Mouse (Mus musculus) midbrain, embryonic 10.5 days (tissue): ENCODE data around the gene Lce1e. TPM values are rescaled to one million over a fixed set of nuclear protein-coding genes. Genes with fewer than 3 reads are reported as not detected.

Source experiments
- polyA plus RNA-seq: library from polyadenylated mRNA; unstranded; fragments of >200 nt; fragmentation: Nextera tagmentation; extraction: Ambion mirVana; gene quantifications from 2 replicates; pipeline ENCODE4 v1.2.1, GENCODE M21; 2016

Gene Lce1e
- polyA plus RNA-seq, 1 experiment from 2014 or later, result not detected

Other genes starting within 250 kb of the Lce1e start
- gene Sprr1a, start 223.2 kb downstream of the Lce1e start, polyA plus RNA-seq, result not detected in 2 replicates
- not detected in 2 replicates for gene Sprr4, start 208.6 kb downstream of the Lce1e start, polyA plus RNA-seq
- not detected in 2 replicates for gene 2310046K23Rik, start 174.6 kb downstream of the Lce1e start, polyA plus RNA-seq
- 0.11 TPM in 1 of 2 replicates, not detected in the other for gene Ivl, start 135.3 kb downstream of the Lce1e start, polyA plus RNA-seq
- gene Smcp, start 120.1 kb downstream of the Lce1e start, polyA plus RNA-seq, result not detected in 2 replicates
- gene 2210017I01Rik, start 101.6 kb downstream of the Lce1e start, polyA plus RNA-seq, result not detected in 2 replicates
- gene Lce6a, start 87.4 kb downstream of the Lce1e start, polyA plus RNA-seq, result not detected in 2 replicates
- gene Lce1a1, start 60.8 kb downstream of the Lce1e start, polyA plus RNA-seq, result not detected in 2 replicates
- not detected in 2 replicates for gene Lce1b, start 52.1 kb downstream of the Lce1e start, polyA plus RNA-seq
- not detected in 2 replicates for gene Lce1a2, start 38.8 kb downstream of the Lce1e start, polyA plus RNA-seq
- gene Lce1c, start 29.8 kb downstream of the Lce1e start, polyA plus RNA-seq, result not detected in 2 replicates
- gene Lce1d, start 21.9 kb downstream of the Lce1e start, polyA plus RNA-seq, result not detected in 2 replicates
- gene Lce1f, start 11.3 kb upstream of the Lce1e start, polyA plus RNA-seq, result not detected in 2 replicates
- gene Gm38119, start 30.0 kb upstream of the Lce1e start, polyA plus RNA-seq, result not detected in 2 replicates
- not detected in 2 replicates for gene Lce1g, start 43.3 kb upstream of the Lce1e start, polyA plus RNA-seq
- gene Lce1h, start 56.0 kb upstream of the Lce1e start, polyA plus RNA-seq, result not detected in 2 replicates
- not detected in 2 replicates for gene Lce1i, start 69.8 kb upstream of the Lce1e start, polyA plus RNA-seq
- gene Lce1j, start 81.4 kb upstream of the Lce1e start, polyA plus RNA-seq, result not detected in 2 replicates
- not detected in 2 replicates for gene Lce1k, start 98.8 kb upstream of the Lce1e start, polyA plus RNA-seq
- gene Kprp, start 118.2 kb upstream of the Lce1e start, polyA plus RNA-seq, result not detected in 2 replicates
- gene Lce1l, start 142.2 kb upstream of the Lce1e start, polyA plus RNA-seq, result not detected in 2 replicates
- not detected in 2 replicates for gene 2310050C09Rik, start 161.1 kb upstream of the Lce1e start, polyA plus RNA-seq
- not detected in 2 replicates for gene Lce3a, start 217.2 kb upstream of the Lce1e start, polyA plus RNA-seq
- not detected in 2 replicates for gene Lce3b, start 223.9 kb upstream of the Lce1e start, polyA plus RNA-seq
- gene Lce3c, start 235.4 kb upstream of the Lce1e start, polyA plus RNA-seq, result not detected in 2 replicates
- gene Lce3d, start 248.3 kb upstream of the Lce1e start, polyA plus RNA-seq, result not detected in 2 replicates